Mouse (Mus musculus): ENCODE results near the gene Nrn1.

Nrn1 gene

GRCm38 (mm10) chr13:36734731-36735571 lies at the start of gene Nrn1:
TSS of gene Nrn1 (minus strand) at chr13:36735131.
- peak; percentile 25 for DNase-seq (ENCODE audit: low read depth)

DNA sequence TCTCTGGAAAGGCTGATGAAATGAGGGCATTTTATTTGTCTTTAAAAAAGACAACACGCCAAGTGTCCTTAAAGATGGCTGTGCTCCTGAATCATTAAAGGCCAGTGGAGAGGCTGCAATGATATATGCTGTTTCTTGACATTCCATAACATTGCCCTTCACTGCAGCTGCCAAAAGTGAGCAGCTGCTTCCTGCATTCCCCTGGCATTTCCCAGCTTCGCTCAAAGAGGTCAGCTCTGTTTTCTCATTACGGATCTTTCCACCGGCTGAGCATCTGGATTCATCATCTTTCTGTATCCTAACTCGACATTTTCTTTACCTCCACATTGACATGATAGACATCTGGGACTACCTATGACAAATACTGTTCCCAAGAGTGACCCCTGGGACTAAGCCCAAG lies 44.7 kb upstream of the Nrn1 start:
- DNase-seq (ENCODE audit: low read depth) = no peak

DNA sequence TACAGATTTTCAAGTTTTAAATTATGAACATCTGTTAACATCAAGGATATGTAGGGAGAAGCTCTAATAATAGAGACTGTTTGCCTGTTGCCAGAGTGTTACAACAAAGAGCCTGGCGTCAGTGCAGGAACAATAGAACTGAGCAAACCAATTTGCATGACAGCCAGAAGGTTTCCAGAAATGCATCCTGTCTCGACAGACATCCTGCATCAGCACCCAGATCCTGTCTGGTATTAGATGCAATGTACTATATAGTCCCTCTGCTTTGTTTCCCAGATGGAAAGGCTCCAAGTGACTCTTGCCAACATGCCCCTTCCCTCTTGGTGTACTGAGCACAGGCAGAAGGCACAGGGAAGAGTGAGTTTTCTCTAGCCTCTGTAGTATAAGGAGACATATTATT lies 31.9 kb upstream of the Nrn1 start:
- no peak for DNase-seq (ENCODE audit: low read depth)

- no peak for DNase-seq (ENCODE audit: low read depth)
These were observed 16.9 kb upstream of the Nrn1 start for GRCm38 (mm10) chr13:36751861-36752260.

DNA sequence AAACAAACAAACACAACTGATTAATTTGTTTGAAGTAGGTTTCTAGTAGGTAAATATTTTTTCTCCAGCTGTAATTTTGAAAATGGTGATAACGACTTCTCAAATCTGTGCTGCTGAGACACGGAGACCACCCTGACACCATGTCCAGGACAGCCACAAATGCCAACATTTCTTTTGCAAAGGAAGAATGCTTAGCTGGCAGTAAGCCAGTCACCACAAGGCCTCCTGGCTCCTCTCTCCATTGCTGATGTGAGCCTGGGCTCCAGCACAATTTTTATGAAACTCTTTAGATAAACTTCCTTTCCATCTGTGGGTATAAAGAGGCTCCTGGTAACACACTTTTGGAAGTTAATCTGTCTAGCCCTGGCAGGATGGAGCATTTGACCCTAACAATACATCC lies 15.1 kb upstream of the Nrn1 start:
- DNase-seq (ENCODE audit: low read depth) = no peak

DNA sequence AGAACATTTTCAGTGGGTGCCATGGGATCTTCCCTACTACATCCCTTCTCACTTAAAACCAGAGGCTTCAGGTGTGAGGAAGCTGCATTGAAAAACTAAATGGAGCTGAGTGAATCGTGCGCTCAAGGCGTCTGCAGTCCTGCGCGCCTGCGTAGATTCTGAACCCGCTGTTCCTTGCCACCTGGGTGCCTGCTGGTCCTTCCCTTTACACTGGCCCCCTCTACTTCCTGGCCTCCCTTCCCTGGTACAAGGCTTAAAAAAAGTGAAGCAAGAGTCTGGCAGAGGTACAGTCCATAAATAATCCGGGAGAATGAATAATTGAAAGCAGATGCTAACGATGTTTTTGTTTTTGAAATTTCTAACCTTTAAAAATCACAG lies 1.7 kb upstream of the Nrn1 start:
- DNase-seq (ENCODE audit: low read depth) = peak; percentile 14

GRCm38 (mm10) chr13:36735901-36736618 lies 1.1 kb upstream of the Nrn1 start:
- DNase-seq (ENCODE audit: low read depth) = peak; percentile 33

DNA sequence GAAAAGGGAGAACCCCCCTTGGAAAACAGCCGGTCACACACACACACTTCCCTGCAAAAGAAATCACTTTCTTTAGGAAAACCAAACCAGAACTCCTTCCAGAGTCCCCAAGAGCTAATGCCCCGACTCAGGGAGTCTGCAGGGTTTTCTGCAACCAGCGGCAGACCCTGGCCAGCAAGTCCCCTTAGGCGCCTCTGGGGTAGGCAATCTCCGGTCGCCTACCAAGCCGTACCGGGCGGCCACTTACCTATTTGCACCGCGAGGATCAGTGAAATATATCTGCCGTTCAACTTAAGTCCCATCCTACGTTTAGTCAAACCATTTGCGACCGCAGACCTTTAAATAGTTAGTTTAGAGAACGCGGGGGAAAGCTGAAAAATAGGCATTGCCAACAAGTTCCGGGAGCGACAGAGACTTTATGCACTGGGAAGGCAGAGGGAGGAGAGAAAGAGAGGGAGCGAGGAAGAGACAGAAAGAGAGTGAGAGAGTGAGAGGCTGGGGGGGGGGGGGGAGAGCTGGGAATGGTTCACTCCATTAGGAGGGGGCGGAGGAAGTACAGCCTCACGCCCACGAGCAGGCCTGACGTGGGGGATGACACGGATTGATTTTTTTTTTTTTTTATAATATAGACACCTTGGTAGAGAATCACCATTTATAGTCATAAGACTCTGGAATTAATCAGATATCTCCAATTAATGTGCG lies 791 bp downstream of the Nrn1 start:
- peak; percentile 23 for DNase-seq (ENCODE audit: low read depth)

DNA sequence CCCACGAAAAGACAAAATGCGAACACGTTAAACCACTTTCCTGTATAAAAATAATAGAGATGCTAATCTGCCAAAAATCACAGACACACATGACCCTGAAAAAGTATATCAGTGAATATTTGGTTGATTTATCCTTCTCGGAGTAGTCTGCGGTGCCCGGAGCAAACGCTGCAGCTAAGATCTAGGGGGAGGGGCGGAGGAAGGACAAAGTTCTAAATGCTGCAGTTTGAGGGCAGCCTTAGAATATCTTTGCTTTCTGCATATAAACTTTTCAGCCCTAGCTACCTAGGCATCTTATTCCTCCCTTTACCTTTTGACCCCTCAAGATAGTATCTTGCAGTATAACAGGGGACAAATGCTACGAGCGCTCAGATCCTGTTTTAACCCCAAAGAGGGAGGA lies 1.4 kb downstream of the Nrn1 start:
- peak; percentile 14 for DNase-seq (ENCODE audit: low read depth)

DNA sequence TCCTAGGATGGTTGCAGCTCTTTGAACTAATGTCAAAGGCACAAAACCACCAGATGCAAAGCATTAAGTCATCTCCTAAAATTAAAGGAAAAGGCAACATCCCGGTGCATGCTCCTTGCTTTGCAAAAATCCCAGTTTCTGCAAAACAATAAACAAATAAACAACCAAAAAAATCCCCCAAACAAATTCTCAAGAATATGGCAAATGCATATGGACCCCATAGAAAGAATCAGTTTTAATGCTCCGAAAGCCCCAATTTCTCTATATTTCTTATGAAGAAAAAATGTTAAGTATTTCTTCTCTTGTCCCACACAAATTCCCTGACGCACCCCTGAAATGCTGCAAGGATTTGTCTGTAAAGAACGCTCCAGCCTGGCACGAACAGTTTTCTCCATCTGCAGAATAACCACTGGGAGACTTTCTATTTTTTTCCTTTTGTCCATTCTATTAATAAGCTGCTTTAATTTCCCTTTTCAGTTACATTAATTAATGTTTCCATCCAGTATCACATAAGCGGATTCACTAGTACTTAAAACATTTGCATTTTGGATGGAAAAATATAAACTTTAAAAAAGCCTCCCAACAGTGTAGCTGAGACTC lies 1.9 kb downstream of the Nrn1 start:
- peak; percentile 6 for DNase-seq (ENCODE audit: low read depth)

- DNase-seq (ENCODE audit: low read depth) = no peak
These were observed 2.9 kb downstream of the Nrn1 start for GRCm38 (mm10) chr13:36731931-36732461.

DNA sequence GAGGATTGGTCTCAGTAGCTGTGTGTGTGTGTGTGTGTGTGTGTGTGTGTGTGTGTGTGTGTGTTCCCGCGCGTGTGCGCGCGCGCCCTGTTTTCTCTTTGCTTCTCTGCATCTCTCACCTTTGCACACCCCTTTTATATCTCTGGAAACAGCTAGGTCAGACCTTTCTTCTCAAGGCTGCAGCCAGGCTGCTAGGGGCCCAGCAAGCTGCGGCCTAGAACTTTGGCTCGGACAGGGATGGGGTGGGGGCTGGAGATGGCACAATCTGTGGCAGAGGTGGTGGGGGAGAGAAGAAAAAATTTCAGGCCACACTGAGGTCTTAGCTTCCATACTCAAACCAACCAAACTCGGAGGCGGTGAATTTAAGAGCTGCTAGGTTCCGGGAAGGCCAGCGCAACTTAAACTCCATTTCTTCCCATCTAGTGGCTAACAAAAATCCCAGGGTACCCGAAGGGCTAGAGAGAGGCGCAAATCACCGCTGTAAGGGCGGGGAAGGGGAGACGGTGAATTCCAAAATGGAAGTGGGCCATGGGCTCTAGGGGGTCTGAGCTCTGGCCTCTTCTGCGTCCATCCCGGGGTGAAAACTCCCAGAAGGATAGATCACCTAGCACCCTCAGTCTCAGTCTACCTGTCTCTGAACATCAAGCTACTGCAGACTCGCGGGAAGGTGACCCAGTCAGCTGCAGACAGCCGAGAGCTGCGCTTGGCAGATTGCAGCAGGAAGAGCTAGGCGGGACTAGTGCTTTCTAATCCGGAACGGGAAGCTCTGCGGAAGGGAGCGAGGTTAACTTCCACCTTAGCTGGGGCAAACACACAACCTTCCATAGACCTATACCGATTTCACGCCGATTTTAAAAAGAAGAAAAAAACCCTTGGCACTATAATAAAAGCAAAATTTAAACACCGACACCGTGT lies 3.7 kb downstream of the Nrn1 start:
- peak; percentile 60 for DNase-seq (ENCODE audit: low read depth)

GRCm38 (mm10) chr13:36730341-36730761 lies 4.6 kb downstream of the Nrn1 start:
- no peak for DNase-seq (ENCODE audit: low read depth)

DNA sequence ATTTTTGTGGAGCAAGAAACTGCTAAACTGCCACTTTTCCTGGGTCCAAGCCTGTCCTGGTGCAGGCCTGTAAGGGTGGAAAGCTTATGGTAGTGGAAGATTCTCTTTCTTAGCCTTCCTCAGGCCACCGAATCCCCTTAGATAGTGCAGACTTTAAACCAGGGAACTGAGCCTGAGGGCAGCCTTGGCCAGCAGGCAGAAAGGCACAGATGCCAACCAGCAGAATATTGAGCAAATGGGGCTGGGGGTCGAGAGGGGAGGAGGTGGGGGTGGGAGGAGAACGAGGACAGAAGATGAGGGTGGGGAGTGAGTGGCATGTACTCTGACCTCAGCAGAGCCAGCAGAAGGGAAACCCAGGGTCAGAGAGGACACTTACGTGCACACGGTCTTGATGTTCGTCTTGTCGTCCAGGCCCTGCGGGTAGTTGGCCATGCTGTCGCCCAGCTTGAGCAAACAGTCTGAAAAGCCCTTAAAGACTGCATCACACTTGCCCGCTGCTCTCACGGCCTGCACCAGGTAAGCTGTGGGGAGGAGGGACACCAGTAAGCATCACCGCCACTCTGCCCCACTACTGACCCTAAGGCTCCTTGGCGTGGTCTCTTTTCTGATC lies 5.1 kb downstream of the Nrn1 start:
- no peak for DNase-seq (ENCODE audit: low read depth)

DNA sequence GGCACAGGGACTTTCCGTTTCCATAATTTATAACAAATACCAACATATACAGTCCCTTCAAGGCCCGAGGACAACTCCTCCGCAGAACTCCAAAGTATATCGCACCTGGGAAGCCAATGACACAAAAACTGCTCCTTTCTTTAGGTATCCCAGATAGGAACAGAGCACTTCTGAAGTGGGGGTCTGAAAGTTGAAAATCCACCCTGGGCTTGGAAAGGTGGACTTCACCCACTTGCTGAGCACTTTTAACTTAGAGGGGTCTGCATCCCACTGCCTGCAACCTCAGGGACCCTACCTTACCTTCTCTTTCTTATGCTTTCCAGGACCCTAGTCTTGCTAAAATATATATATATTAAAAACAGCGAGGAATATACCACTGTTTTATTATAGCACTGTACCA lies 6.4 kb downstream of the Nrn1 start:
- no peak for DNase-seq (ENCODE audit: low read depth)

- peak; percentile 20 for DNase-seq (ENCODE audit: low read depth)
These were observed 7.0 kb downstream of the Nrn1 start for GRCm38 (mm10) chr13:36727779-36728470.

- DNase-seq (ENCODE audit: low read depth) = peak; percentile 35
These were observed 7.8 kb downstream of the Nrn1 start for GRCm38 (mm10) chr13:36726951-36727778.

- DNase-seq (ENCODE audit: low read depth) = peak; percentile 26
These were observed 8.4 kb downstream of the Nrn1 start for GRCm38 (mm10) chr13:36726551-36726950.

DNA sequence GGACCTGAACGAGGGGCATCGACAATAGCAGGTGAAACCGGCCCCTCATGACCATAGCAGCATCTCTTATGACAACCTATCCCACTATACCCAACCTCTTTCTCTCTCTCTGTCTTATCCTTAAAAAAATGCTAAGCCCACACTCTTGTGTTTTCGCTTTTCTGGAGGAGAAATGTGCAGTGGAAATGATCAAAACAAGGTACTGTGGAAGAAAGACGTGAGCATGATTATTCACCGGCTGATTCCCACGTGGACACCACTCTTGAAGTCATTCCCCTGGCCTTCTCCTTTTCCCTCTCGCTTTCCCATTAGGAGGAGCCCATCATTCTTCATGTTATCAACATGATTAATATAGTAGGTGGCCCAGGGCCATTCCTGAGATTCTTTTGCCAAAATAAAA lies 9.1 kb downstream of the Nrn1 start:
- DNase-seq (ENCODE audit: low read depth) = no peak
